Mouse (Mus musculus) spleen, adult 2 months (tissue): ENCODE measurements around the gene E130114P18Rik. TPM values are rescaled to one million over a fixed set of nuclear protein-coding genes. Genes with fewer than 3 reads are reported as not detected.

ENCODE experiments used
- DNase-seq, 2 experiments: peaks; one replicate each; pipeline versions ENCODE4 v3.0.0 to v3.0.0-alpha.2; 2012 to 2021; ENCODE audit warnings: low spot score in 2 of 2, low read depth in 1 of 2
- H3K27ac ChIP-seq: fragments of 200-500 bp; 2 replicates; pipeline ENCODE4 v1.5.1; 2012; ENCODE audit warnings: low read length, inconsistent platforms; ENCODE audit not compliant: insufficient read depth
- H3K27me3 ChIP-seq: fragments of 200-500 bp; 2 replicates; pipeline ENCODE4 v1.6.1; 2012; ENCODE audit warnings: mild to moderate bottlenecking, moderate library complexity, low read length, inconsistent platforms; ENCODE audit not compliant: control insufficient read depth, insufficient read depth
- H3K36me3 ChIP-seq: fragments of 200-500 bp; 2 replicates; pipeline ENCODE4 v1.6.1; 2012; ENCODE audit warnings: mild to moderate bottlenecking, low read length, inconsistent platforms; ENCODE audit not compliant: control insufficient read depth, insufficient read depth
- H3K4me1 ChIP-seq: fragments of 200-500 bp; 2 replicates; pipeline ENCODE4 v1.6.1; 2011; ENCODE audit warnings: inconsistent platforms; ENCODE audit not compliant: control insufficient read depth, insufficient read depth, insufficient read length
- H3K4me3 ChIP-seq: fragments of 200-500 bp; 2 replicates; pipeline ENCODE4 v1.5.1; 2011; ENCODE audit warnings: mild to moderate bottlenecking, inconsistent platforms; ENCODE audit not compliant: insufficient read depth, insufficient read length; ENCODE audit errors: extremely low read depth
- CTCF ChIP-seq: fragments of 200-500 bp; IDR thresholded peaks from 2 replicates; pipeline ENCODE4 v1.5.1; 2011; ENCODE audit warnings: mild to moderate bottlenecking, inconsistent platforms; ENCODE audit not compliant: insufficient read depth, insufficient read length, insufficient replicate concordance; ENCODE audit errors: extremely low read depth
- POLR2A ChIP-seq: fragments of 200-500 bp; IDR thresholded peaks from 2 replicates; pipeline ENCODE4 v1.6.1; 2011; ENCODE audit warnings: low read depth, low read length, inconsistent platforms
- WGBS: fragments of 180-500 bp; shearing (Covaris S2); methylation state at CpG from one replicate; pipeline ENCODE4 v1.1.7; 2018; 5-methylcytosine and 5-hydroxymethylcytosine counted together
- polyA plus RNA-seq: library from polyadenylated mRNA; depleted of rRNA; stranded (reverse); fragments of >200 nt; gene quantifications from 2 replicates; pipeline ENCODE4 v1.2.3, GENCODE M21; 2012

The E130114P18Rik gene
- polyA plus RNA-seq, 1 experiment, result not detected

- no peaks in the 10 kb centered on the region for H3K36me3 ChIP-seq
- H3K4me1 ChIP-seq, result no peaks in the 10 kb centered on the region
- no peak overlapping the region for H3K4me3 ChIP-seq
- no peaks in the 10 kb centered on the region for H3K27me3 ChIP-seq
- 86% methylated on average over 4 of the region's 4 CpGs for WGBS
- TF ChIP-seq CTCF, result no peak
- no peak for TF ChIP-seq POLR2A
- DNase-seq, result no peak
- H3K27ac ChIP-seq, result no peak overlapping the region
Measured at GRCm38 (mm10) chr4:97820474-97821259, 42.8 kb upstream of the E130114P18Rik start.

DNA sequence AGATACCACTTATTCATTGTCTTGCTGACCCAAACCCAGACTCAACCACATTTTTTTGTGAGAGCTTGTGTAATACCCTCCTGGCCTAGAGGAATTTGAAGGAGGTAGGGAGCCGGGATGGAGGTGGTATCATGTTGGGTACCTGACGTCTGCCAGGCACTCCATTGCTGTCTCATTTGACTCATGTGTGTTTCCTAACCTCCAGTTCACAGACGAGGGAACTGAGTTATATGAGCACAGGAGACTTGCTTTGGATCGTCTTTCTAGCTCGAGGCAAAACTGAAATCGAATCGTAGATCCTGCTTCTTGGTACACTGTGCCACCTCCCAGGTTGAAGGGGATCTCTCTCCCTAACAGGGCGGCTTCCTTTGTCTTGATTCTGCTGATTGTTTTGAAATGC is 41.2 kb upstream of the E130114P18Rik start:
- Histone ChIP-seq H3K27ac (no peak overlapping the region), H3K36me3 (no peaks in the 10 kb centered on the region), H3K4me3 (no peak overlapping the region), H3K4me1 (no peaks in the 10 kb centered on the region), H3K27me3 (no peaks in the 10 kb centered on the region)
- WGBS, result 93% methylated on average over 8 of the region's 8 CpGs
- no peak for DNase-seq
- TF ChIP-seq POLR2A, result no peak
- no peak for TF ChIP-seq CTCF

DNA sequence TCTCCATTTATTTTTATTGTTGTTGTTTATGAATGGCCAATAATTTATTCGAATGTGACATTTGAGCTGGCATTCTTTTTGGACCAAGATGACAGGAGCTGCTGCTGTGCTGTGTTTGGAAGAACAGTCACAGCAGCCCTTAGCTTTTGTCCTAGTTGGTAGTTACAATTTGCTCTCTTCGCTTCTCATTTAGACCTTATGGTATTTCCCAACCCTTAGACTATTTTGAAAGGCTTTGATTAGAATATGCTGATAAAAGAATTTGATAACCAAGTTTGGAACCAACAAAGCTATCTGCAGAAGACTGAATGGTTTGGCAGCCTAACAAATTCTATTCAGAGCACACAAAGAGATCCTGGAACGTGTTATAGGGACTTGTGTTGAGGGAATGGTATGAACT is 40.6 kb upstream of the E130114P18Rik start:
- no peak for DNase-seq
- Histone ChIP-seq H3K27ac (no peak overlapping the region), H3K27me3 (no peaks in the 10 kb centered on the region), H3K4me3 (no peak overlapping the region), H3K36me3 (no peaks in the 10 kb centered on the region), H3K4me1 (no peaks in the 10 kb centered on the region)
- TF ChIP-seq CTCF (no peak), POLR2A (no peak)
- 91% methylated on average over 3 of the region's 3 CpGs for WGBS

DNA sequence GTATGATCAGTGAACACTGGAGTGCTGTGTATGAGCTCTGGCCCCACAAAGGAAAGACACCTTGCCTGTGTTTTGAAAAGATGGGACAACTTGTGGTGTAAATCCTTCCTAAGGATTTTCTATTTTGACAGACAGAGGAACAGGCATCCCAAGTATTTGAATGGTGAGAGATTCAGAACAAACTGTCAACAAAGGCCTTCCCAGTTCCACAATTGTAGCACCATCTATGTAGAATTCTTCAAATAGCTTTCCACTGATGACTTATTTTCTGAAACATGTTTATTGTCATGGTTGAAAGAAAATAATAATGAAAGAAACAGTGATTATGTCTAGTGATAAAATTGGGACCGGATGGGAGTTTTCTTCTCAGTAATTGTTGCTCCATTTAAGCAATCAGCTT is 39.9 kb upstream of the E130114P18Rik start:
- Histone ChIP-seq H3K27ac (no peak overlapping the region), H3K4me1 (no peaks in the 10 kb centered on the region), H3K27me3 (no peaks in the 10 kb centered on the region), H3K4me3 (no peak overlapping the region), H3K36me3 (no peaks in the 10 kb centered on the region)
- no peak for DNase-seq
- no peak for TF ChIP-seq CTCF
- TF ChIP-seq POLR2A, result no peak
- WGBS, result 90% methylated on average over 1 of the region's 1 CpGs

GRCm38 (mm10) chr4:97816753-97817152 is 38.9 kb upstream of the E130114P18Rik start:
- WGBS, result 88% methylated on average over 3 of the region's 3 CpGs

DNA sequence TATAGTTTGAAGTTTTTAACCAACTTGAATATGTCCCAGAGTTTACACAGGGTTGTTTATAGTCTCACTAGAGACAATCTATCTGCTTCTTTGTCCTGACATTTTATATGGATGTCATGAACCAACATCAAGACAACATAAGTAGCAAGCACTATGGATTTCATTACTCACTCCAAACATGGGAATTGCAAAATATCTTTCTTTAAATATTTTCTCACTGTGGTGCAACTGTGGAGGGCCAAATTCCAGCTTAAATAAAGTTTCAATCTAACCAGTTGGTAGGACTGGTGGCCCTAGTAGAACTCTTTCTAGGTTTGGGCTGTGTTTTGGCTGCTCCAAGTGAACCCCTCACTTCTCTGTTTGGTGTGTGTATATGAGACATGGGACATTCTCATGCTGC is 38.1 kb upstream of the E130114P18Rik start:
- H3K4me3 ChIP-seq, result no peak overlapping the region
- no peaks in the 10 kb centered on the region for H3K4me1 ChIP-seq
- no peak for TF ChIP-seq POLR2A
- no peak for TF ChIP-seq CTCF
- H3K27me3 ChIP-seq, result no peaks in the 10 kb centered on the region
- DNase-seq, result no peak
- no peaks in the 10 kb centered on the region for H3K36me3 ChIP-seq
- no peak overlapping the region for H3K27ac ChIP-seq

More at GRCm38 (mm10) chr4:97816753-97817152, 38.9 kb upstream of the E130114P18Rik start:
- TF ChIP-seq CTCF, result no peak
- TF ChIP-seq POLR2A, result no peak
- no peak for DNase-seq
- Histone ChIP-seq H3K27me3 (no peaks in the 10 kb centered on the region), H3K4me3 (no peak overlapping the region), H3K36me3 (no peaks in the 10 kb centered on the region), H3K27ac (no peak overlapping the region), H3K4me1 (no peaks in the 10 kb centered on the region)

- TF ChIP-seq CTCF (no peak), POLR2A (no peak)
Measured at GRCm38 (mm10) chr4:97814515-97814914, 36.6 kb upstream of the E130114P18Rik start.

More at GRCm38 (mm10) chr4:97814515-97814914, 36.6 kb upstream of the E130114P18Rik start:
- no peak for DNase-seq
- no peaks in the 10 kb centered on the region for H3K36me3 ChIP-seq
- H3K4me3 ChIP-seq, result no peak overlapping the region
- H3K4me1 ChIP-seq, result no peaks in the 10 kb centered on the region
- WGBS, result 90% methylated on average over 7 of the region's 7 CpGs
- no peak overlapping the region for H3K27ac ChIP-seq
- no peaks in the 10 kb centered on the region for H3K27me3 ChIP-seq
